In the genomic region with DNA sequence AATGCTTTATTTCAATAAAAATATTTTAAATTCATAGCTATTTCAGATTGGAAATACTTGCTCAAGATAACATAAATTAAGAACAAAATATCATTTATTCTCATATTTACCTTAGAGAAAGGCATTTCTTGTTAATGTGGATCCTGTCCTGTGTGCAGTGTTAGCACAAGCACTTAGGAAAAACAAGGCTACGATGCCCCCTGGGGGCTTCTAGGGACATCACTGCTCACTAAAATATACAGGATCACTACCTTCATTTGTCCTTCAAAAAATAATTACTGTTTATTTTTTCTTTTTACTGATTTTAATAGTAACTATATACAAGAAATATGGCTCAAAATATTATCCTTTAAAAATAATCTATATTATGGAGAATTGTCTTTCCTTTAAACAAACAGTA, we compare ENCODE assay signal across 11 mouse cellular contexts. TPM values are rescaled to one million over a fixed set of nuclear protein-coding genes. Genes with fewer than 3 reads are reported as not detected.
DNase-seq lines count a peak whose midpoint lies in the region; ATAC-seq and TF ChIP-seq lines count a peak whose summit lies in the region.
"Had no signal": no experiment of that assay in that cellular context is flagged by ENCODE, and none has a peak within 500 bp of the region (broad histone marks: within the 10 kb centered on the region; RNA-seq: fewer than 3 reads in every experiment).

No protein-coding gene starts in this region.

- TF ChIP-seq POLR2A in heart, adult 2 months (IDR thresholded peaks at IDR 0.05; ENCODE audit: insufficient read depth, low read depth, low read length), result no peak

- in situ Hi-C loops in Patski (cut with MboI; ENCODE audit: low pct_unique_long_range_greater_than_20kb), result no loop called here

- no peak overlapping the region for H3K9ac ChIP-seq in heart, adult 2 months (ENCODE audit: low read depth, low read length)
- no peak overlapping the region for H3K9ac ChIP-seq in lung, embryonic 14.5 days
- H3K9ac ChIP-seq: liver, embryonic 12.5 days; midbrain, embryonic 12.5 days had no signal

- intact Hi-C loops in heart, adult 2 months (cut with DNase I), result no loop called here

- CTCF ChIA-PET in Patski (lab: Charles Lee), result interaction anchor here (1.2 kb wide), 1 partner anchor 9 kb away, joined by 3 read pairs; no protein-coding TSS in a partner anchor

- no peak for ATAC-seq in lung, embryonic 14.5 days (ENCODE audit: insufficient read depth)
- no peak for ATAC-seq in Patski
- ATAC-seq: liver, embryonic 12.5 days had no signal

- no peak overlapping the region for H3K4me3 ChIP-seq in heart, adult 2 months
- no peak overlapping the region for H3K4me3 ChIP-seq in lung, embryonic 14.5 days (ENCODE audit: low read depth, low read length)
- H3K4me3 ChIP-seq: liver, embryonic 12.5 days; midbrain, embryonic 12.5 days had no signal

- 61% methylated on average over 1 of the region's 1 CpGs for WGBS in heart, adult 2 months
- 59% methylated on average over 1 of the region's 1 CpGs for whole genome bisulfite sequencing in lung, embryonic 14.5 days

- TF ChIP-seq EP300 in heart, adult 2 months (IDR thresholded peaks at IDR 0.05; ENCODE audit: insufficient read depth, low read depth, low read length), result no peak

- H3K36me3 ChIP-seq in heart, adult 2 months (ENCODE audit: control insufficient read depth, insufficient read depth, low read length), result no peaks in the 10 kb centered on the region
- H3K36me3 ChIP-seq in lung, embryonic 14.5 days (ENCODE audit: insufficient read depth), result no peaks in the 10 kb centered on the region
- H3K36me3 ChIP-seq: G1E; liver, embryonic 12.5 days; midbrain, embryonic 12.5 days had no signal

- H3K27me3 ChIP-seq in heart, adult 2 months (ENCODE audit: control insufficient read depth, insufficient read depth, low read length), result no peaks in the 10 kb centered on the region
- no peaks in the 10 kb centered on the region for H3K27me3 ChIP-seq in lung, embryonic 14.5 days (ENCODE audit: insufficient read depth, low read length)
- peaks cover 32% of the 10 kb centered on the region for H3K27me3 ChIP-seq in Patski
- H3K27me3 ChIP-seq: liver, embryonic 12.5 days had no signal

- no peak for DNase-seq in heart, adult 2 months
- DNase-seq in heart, adult 18-20 months, result no peak
- DNase-seq in lung, embryonic 14.5 days, result peak; percentile 59
- no peak for DNase-seq in lung, adult 18-20 months
- DNase-seq in Patski (ENCODE audit: low read depth, low spot score), result no peak
- peak; percentile 35 for DNase-seq in induced T-regulatory cell, adult 2 months (ENCODE audit: low read depth)
- DNase-seq in heart, postnatal 4 days, result no peak
- no peak for DNase-seq in cerebellum, adult 8-10 months

- H3K27ac ChIP-seq in heart, adult 2 months, result no peak overlapping the region
- H3K27ac ChIP-seq in lung, embryonic 14.5 days (ENCODE audit: low read depth), result no peak overlapping the region
- H3K27ac ChIP-seq: liver, embryonic 12.5 days; midbrain, embryonic 12.5 days had no signal

- no peaks in the 10 kb centered on the region for H3K79me2 ChIP-seq in heart, adult 2 months (replicated peaks; ENCODE audit: control insufficient read depth, insufficient read depth, low read length)

- no peaks in the 10 kb centered on the region for H3K4me1 ChIP-seq in heart, adult 2 months (ENCODE audit: control insufficient read depth, insufficient read depth, low read length)
- H3K4me1 ChIP-seq in lung, embryonic 14.5 days (ENCODE audit: insufficient read depth), result no peaks in the 10 kb centered on the region
- H3K4me1 ChIP-seq: liver, embryonic 12.5 days; midbrain, embryonic 12.5 days had no signal

- no peaks in the 10 kb centered on the region for H3K9me3 ChIP-seq in lung, embryonic 14.5 days (ENCODE audit: low read depth, low read length)
- H3K9me3 ChIP-seq: G1E; liver, embryonic 12.5 days; midbrain, embryonic 12.5 days had no signal

- peak; percentile 51 for TF ChIP-seq CTCF in heart, adult 2 months (IDR thresholded peaks at IDR 0.05)
- peak; percentile 42; the same call in 1 of the 2 replicates for TF ChIP-seq CTCF in lung, embryonic 14.5 days (IDR thresholded peaks at IDR 0.05; ENCODE audit: low read depth)
- TF ChIP-seq CTCF in Patski (IDR thresholded peaks at IDR 0.05), result peak; percentile 46

- no peak overlapping the region for H3K4me2 ChIP-seq in lung, embryonic 14.5 days
- H3K4me2 ChIP-seq: liver, embryonic 12.5 days; midbrain, embryonic 12.5 days had no signal

- POLR2A ChIA-PET in Patski (lab: Charles Lee), result no interaction called here

RNA-seq across cellular contexts. Expression of a gene that starts 18.2 kb away (rescaled TPM):
- 10 to 100 TPM; 16.7 to 18.3 TPM for total RNA-seq in heart, adult 2 months (2021)
- polyA plus RNA-seq in heart, adult 2 months (2012; rRNA removed), result 12.4 and 21.9 TPM in 2 replicates
- 10 to 100 TPM; 17.7 to 17.9 TPM for total RNA-seq in heart, adult 18-20 months (2021)
- 21.5 and 22.2 TPM in 2 replicates for polyA plus RNA-seq in lung, embryonic 14.5 days (2014; fragmentation: Nextera tagmentation; extraction: Ambion mirVana)
- 15.1 TPM for polyA plus RNA-seq in Patski (2021)
- total RNA-seq in heart, postnatal 4 days (2021), result 10 to 100 TPM; 18.2 to 18.5 TPM

Comparison
In these comparisons a context has a peak if more than half of its experiments do, and no peak if none do; other contexts are left out.
1. DNase-seq: peak in lung, embryonic 14.5 days (single experiment) and induced T-regulatory cell, adult 2 months (single experiment); none in heart, adult 2 months (0 of 2), heart, adult 18-20 months (0 of 2), lung, adult 18-20 months (0 of 2), Patski (single experiment), heart, postnatal 4 days (single experiment) and cerebellum, adult 8-10 months (single experiment).
2. Peak in every context shown above with its lines, with median percentiles within 50 percentile points of each other: CTCF ChIP-seq.